Mouse (Mus musculus) E14TG2a.4 (cell line): ENCODE measurements around the gene Tor2a.

Experiments
- H3K27me3 ChIP-seq: 2 replicates; pipeline ENCODE4 v1.6.1; 2014; ENCODE audit warnings: low read length, control low read depth; ENCODE audit not compliant: insufficient read depth
- H3K36me3 ChIP-seq: 2 replicates; pipeline ENCODE4 v1.6.1; 2014; ENCODE audit warnings: low read length, control low read depth; ENCODE audit not compliant: insufficient read depth
- H3K4me1 ChIP-seq: replicated peaks from 2 replicates; pipeline ENCODE4 v1.6.1; 2014; ENCODE audit warnings: low read depth, low read length, control low read depth
- H3K4me3 ChIP-seq: replicated peaks from 2 replicates; pipeline ENCODE4 v1.5.1; 2014; ENCODE audit warnings: mild to moderate bottlenecking, low read length
- H3K9me3 ChIP-seq: 2 replicates; pipeline ENCODE4 v1.6.1; 2014; ENCODE audit warnings: low read length, control low read depth
- CTCF ChIP-seq: conservative IDR thresholded peaks from 2 replicates; pipeline ENCODE4 v1.5.1; 2014; ENCODE audit warnings: low read length
- NANOG ChIP-seq: IDR thresholded peaks from 2 replicates; pipeline ENCODE4 v1.6.1; 2014; ENCODE audit warnings: borderline replicate concordance, low read length, mixed read lengths
- POU5F1 ChIP-seq: IDR thresholded peaks from 2 replicates; pipeline ENCODE4 v1.6.1; 2014; ENCODE audit warnings: low read length, borderline replicate concordance

Tor2a gene

DNA sequence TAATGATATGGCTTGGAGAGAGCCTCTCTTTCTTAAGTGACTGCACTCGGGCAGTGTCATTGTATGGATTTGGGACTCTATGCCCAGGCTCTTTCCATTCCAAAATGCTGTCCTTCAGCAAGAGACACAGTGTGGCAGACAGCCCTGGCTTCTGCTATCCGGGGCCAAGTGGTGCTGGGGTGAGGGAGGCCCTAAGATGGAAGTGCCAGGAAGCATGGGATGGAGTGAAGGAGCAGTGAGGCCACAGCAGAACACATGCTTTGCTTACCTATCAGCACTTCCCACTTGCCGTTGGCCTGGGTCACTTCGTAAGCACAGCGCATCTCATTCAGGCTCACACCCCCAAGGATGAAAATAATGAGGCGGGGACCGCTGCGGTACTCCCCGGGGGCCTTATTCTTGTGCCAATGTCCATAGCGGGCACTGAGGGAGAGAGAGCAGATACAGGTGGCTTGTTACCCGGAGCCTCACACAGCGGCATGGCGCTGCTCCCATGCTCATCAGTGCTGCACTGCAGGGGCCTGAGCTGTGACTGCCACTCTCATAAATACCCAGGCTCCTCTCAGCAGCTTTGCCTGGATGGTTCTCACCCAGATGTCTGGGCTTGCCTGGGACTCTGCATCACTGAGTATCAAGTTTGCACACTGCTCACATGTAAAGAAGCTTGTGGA is 38.8 kb downstream of the Tor2a start:
- TF ChIP-seq NANOG, result no peak
- no peak for TF ChIP-seq POU5F1
- TF ChIP-seq CTCF, result no peak
- H3K4me1 ChIP-seq, result peaks cover 22% of the 10 kb centered on the region; the same call in 1 of the 2 replicates
- no peaks in the 10 kb centered on the region for H3K9me3 ChIP-seq
- H3K27me3 ChIP-seq, result no peaks in the 10 kb centered on the region
- H3K4me3 ChIP-seq, result peak overlapping the region; percentile 57
- H3K36me3 ChIP-seq, result peaks cover 53% of the 10 kb centered on the region

GRCm38 (mm10) chr2:32798251-32798962 is 41.4 kb downstream of the Tor2a start:
- Histone ChIP-seq H3K4me1 (peaks cover 22% of the 10 kb centered on the region; the same call in 1 of the 2 replicates), H3K9me3 (no peaks in the 10 kb centered on the region), H3K4me3 (no peak overlapping the region), H3K27me3 (no peaks in the 10 kb centered on the region), H3K36me3 (peaks cover 60% of the 10 kb centered on the region)
- TF ChIP-seq NANOG, result no peak
- TF ChIP-seq POU5F1, result no peak
- no peak for TF ChIP-seq CTCF

DNA sequence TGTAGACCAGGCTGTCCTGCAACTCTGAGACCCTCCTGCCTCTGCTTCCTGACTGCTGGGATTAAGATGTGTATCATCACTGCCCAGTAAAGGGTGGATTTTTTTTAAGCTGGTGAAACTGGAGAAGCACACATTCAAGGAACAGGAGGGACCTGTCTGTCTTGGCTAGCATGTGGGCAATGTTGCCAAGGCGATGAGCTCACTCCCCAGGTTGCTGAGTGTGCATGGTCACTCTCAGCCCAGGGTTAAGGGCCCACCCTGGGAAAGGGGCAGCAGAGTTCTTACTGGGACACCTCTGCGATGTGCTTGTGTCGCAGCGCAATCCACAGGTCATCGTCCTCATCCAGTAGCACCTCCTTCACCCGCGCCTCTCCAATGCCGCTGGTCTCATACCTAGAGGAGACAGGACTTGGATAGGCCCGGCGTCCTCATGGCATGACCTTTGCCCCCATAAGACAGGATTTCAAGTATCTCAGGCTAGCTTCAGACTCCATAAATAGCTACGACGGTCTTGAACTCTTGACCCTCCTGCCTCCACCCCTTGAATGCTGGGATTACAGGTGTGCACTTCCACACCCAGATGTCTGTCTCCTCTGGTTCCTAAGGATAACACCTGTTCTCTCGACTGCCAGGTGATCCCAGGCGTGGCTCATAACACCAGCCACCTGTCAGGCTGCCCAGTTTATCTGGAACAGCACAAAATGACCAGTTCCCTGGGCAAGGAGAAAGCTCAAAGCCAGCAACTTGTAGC is 52.0 kb downstream of the Tor2a start:
- Histone ChIP-seq H3K9me3 (no peaks in the 10 kb centered on the region), H3K4me3 (no peak overlapping the region), H3K27me3 (no peaks in the 10 kb centered on the region), H3K4me1 (peaks cover 8% of the 10 kb centered on the region), H3K36me3 (peaks cover 36% of the 10 kb centered on the region)
- TF ChIP-seq POU5F1 (no peak), CTCF (no peak), NANOG (no peak)
